Mouse (Mus musculus): ENCODE results near the gene Cemip2. TPM values are rescaled to one million over a fixed set of nuclear protein-coding genes. Genes with fewer than 3 reads are reported as not detected.

Cemip2 gene
- 83.7 and 86.7 TPM in 2 replicates for polyA plus RNA-seq (2014; fragmentation: Nextera tagmentation; extraction: Ambion mirVana)

GRCm38 (mm10) chr19:21778147-21778917 is at the start of gene Cemip2:
Gene Cemip2 (plus strand): TSS chr19:21778342.
- Histone ChIP-seq H3K4me1 (ENCODE audit: control insufficient read depth, insufficient read depth, low read length) (peaks cover 34% of the 10 kb centered on the region), H3K27me3 (ENCODE audit: control insufficient read depth, insufficient read depth, low read length) (no peaks in the 10 kb centered on the region), H3K27ac (ENCODE audit: low read depth, low read length) (peak within 1 kb of the TSS; percentile 86), H3K9ac (ENCODE audit: low read length) (peak within 1 kb of the TSS; percentile 93), H3K36me3 (ENCODE audit: control insufficient read depth, insufficient read depth, low read length) (no peaks in the 10 kb centered on the region), H3K9me3 (ENCODE audit: control insufficient read depth, low read length) (no peaks in the 10 kb centered on the region), H3K4me2 (peak within 1 kb of the TSS; percentile 74), H3K4me3 (ENCODE audit: low read depth, low read length) (peak within 1 kb of the TSS; percentile 79)
- ATAC-seq (ENCODE audit: low FRiP score) (peak; percentile 96), DNase-seq (ENCODE audit: low spot score, missing footprints) (peak; percentile 100)
- under 1% methylated on average over 72 of the region's 75 CpGs for WGBS

GRCm38 (mm10) chr19:21728342-21728741 is 49.8 kb upstream of the Cemip2 start:
- Histone ChIP-seq H3K4me1 (ENCODE audit: control insufficient read depth, insufficient read depth, low read length) (peaks cover 5% of the 10 kb centered on the region; the same call in 1 of the 2 replicates), H3K9ac (ENCODE audit: low read length) (no peak overlapping the region), H3K4me3 (ENCODE audit: low read depth, low read length) (no peak overlapping the region), H3K27me3 (ENCODE audit: control insufficient read depth, insufficient read depth, low read length) (no peaks in the 10 kb centered on the region), H3K4me2 (no peak overlapping the region), H3K27ac (ENCODE audit: low read depth, low read length) (no peak overlapping the region), H3K9me3 (ENCODE audit: control insufficient read depth, low read length) (no peaks in the 10 kb centered on the region), H3K36me3 (ENCODE audit: control insufficient read depth, insufficient read depth, low read length) (no peaks in the 10 kb centered on the region)
- no peak for DNase-seq (ENCODE audit: low spot score, missing footprints)
- ATAC-seq (ENCODE audit: low FRiP score), result no peak
- WGBS, result 98% methylated on average over 6 of the region's 6 CpGs

GRCm38 (mm10) chr19:21731887-21732286 is 46.3 kb upstream of the Cemip2 start:
- H3K4me3 ChIP-seq (ENCODE audit: low read depth, low read length), result no peak overlapping the region
- no peaks in the 10 kb centered on the region for H3K36me3 ChIP-seq (ENCODE audit: control insufficient read depth, insufficient read depth, low read length)
- H3K9me3 ChIP-seq (ENCODE audit: control insufficient read depth, low read length), result no peaks in the 10 kb centered on the region
- no peak overlapping the region for H3K4me2 ChIP-seq
- WGBS, result 84% methylated on average over 5 of the region's 5 CpGs
- DNase-seq (ENCODE audit: low spot score, missing footprints) (no peak), ATAC-seq (ENCODE audit: low FRiP score) (no peak)
- no peak overlapping the region for H3K9ac ChIP-seq (ENCODE audit: low read length)
- no peak overlapping the region for H3K27ac ChIP-seq (ENCODE audit: low read depth, low read length)
- no peaks in the 10 kb centered on the region for H3K4me1 ChIP-seq (ENCODE audit: control insufficient read depth, insufficient read depth, low read length)
- no peaks in the 10 kb centered on the region for H3K27me3 ChIP-seq (ENCODE audit: control insufficient read depth, insufficient read depth, low read length)

GRCm38 (mm10) chr19:21733176-21733575 is 45.0 kb upstream of the Cemip2 start:
- Histone ChIP-seq H3K9me3 (ENCODE audit: control insufficient read depth, low read length) (no peaks in the 10 kb centered on the region), H3K4me1 (ENCODE audit: control insufficient read depth, insufficient read depth, low read length) (no peaks in the 10 kb centered on the region; the same call in 1 of the 2 replicates), H3K4me2 (no peak overlapping the region), H3K36me3 (ENCODE audit: control insufficient read depth, insufficient read depth, low read length) (no peaks in the 10 kb centered on the region), H3K4me3 (ENCODE audit: low read depth, low read length) (no peak overlapping the region), H3K27ac (ENCODE audit: low read depth, low read length) (no peak overlapping the region), H3K27me3 (ENCODE audit: control insufficient read depth, insufficient read depth, low read length) (no peaks in the 10 kb centered on the region), H3K9ac (ENCODE audit: low read length) (no peak overlapping the region)
- no peak for ATAC-seq (ENCODE audit: low FRiP score)
- peak; percentile 64 for DNase-seq (ENCODE audit: low spot score, missing footprints)
- WGBS, result 89% methylated on average over 2 of the region's 2 CpGs

GRCm38 (mm10) chr19:21734112-21734511 is 44.0 kb upstream of the Cemip2 start:
- DNase-seq (ENCODE audit: low spot score, missing footprints) (peak; percentile 83), ATAC-seq (ENCODE audit: low FRiP score) (no peak)
- no peak overlapping the region for H3K27ac ChIP-seq (ENCODE audit: low read depth, low read length)
- no peaks in the 10 kb centered on the region for H3K9me3 ChIP-seq (ENCODE audit: control insufficient read depth, low read length)
- H3K27me3 ChIP-seq (ENCODE audit: control insufficient read depth, insufficient read depth, low read length), result no peaks in the 10 kb centered on the region
- H3K9ac ChIP-seq (ENCODE audit: low read length), result no peak overlapping the region
- H3K4me2 ChIP-seq, result no peak overlapping the region
- no peaks in the 10 kb centered on the region; the same call in 1 of the 2 replicates for H3K4me1 ChIP-seq (ENCODE audit: control insufficient read depth, insufficient read depth, low read length)
- H3K36me3 ChIP-seq (ENCODE audit: control insufficient read depth, insufficient read depth, low read length), result no peaks in the 10 kb centered on the region
- 40% methylated on average over 5 of the region's 5 CpGs for WGBS
- no peak overlapping the region for H3K4me3 ChIP-seq (ENCODE audit: low read depth, low read length)

GRCm38 (mm10) chr19:21737446-21737845 is 40.7 kb upstream of the Cemip2 start:
- WGBS, result 68% methylated on average over 18 of the region's 18 CpGs
- no peaks in the 10 kb centered on the region; the same call in 1 of the 2 replicates for H3K4me1 ChIP-seq (ENCODE audit: control insufficient read depth, insufficient read depth, low read length)
- H3K27ac ChIP-seq (ENCODE audit: low read depth, low read length), result no peak overlapping the region
- DNase-seq (ENCODE audit: low spot score, missing footprints) (no peak), ATAC-seq (ENCODE audit: low FRiP score) (no peak)
- no peaks in the 10 kb centered on the region for H3K36me3 ChIP-seq (ENCODE audit: control insufficient read depth, insufficient read depth, low read length)
- no peak overlapping the region for H3K4me2 ChIP-seq
- H3K9me3 ChIP-seq (ENCODE audit: control insufficient read depth, low read length), result no peaks in the 10 kb centered on the region
- no peaks in the 10 kb centered on the region for H3K27me3 ChIP-seq (ENCODE audit: control insufficient read depth, insufficient read depth, low read length)
- no peak overlapping the region for H3K9ac ChIP-seq (ENCODE audit: low read length)
- no peak overlapping the region for H3K4me3 ChIP-seq (ENCODE audit: low read depth, low read length)

- H3K9me3 ChIP-seq (ENCODE audit: control insufficient read depth, low read length), result no peaks in the 10 kb centered on the region
- DNase-seq (ENCODE audit: low spot score, missing footprints) (no peak), ATAC-seq (ENCODE audit: low FRiP score) (no peak)
- no peaks in the 10 kb centered on the region for H3K36me3 ChIP-seq (ENCODE audit: control insufficient read depth, insufficient read depth, low read length)
- 64% methylated on average over 17 of the region's 17 CpGs for WGBS
- H3K4me3 ChIP-seq (ENCODE audit: low read depth, low read length), result no peak overlapping the region
- no peak overlapping the region for H3K9ac ChIP-seq (ENCODE audit: low read length)
- H3K27me3 ChIP-seq (ENCODE audit: control insufficient read depth, insufficient read depth, low read length), result no peaks in the 10 kb centered on the region
- H3K4me2 ChIP-seq, result no peak overlapping the region
- H3K4me1 ChIP-seq (ENCODE audit: control insufficient read depth, insufficient read depth, low read length), result no peaks in the 10 kb centered on the region; the same call in 1 of the 2 replicates
- H3K27ac ChIP-seq (ENCODE audit: low read depth, low read length), result no peak overlapping the region
Observed at GRCm38 (mm10) chr19:21737881-21738590, 40.1 kb upstream of the Cemip2 start.

- WGBS, result 93% methylated on average over 18 of the region's 18 CpGs
- no peak overlapping the region for H3K27ac ChIP-seq (ENCODE audit: low read depth, low read length)
- no peaks in the 10 kb centered on the region for H3K9me3 ChIP-seq (ENCODE audit: control insufficient read depth, low read length)
- H3K4me1 ChIP-seq (ENCODE audit: control insufficient read depth, insufficient read depth, low read length), result no peaks in the 10 kb centered on the region; the same call in 1 of the 2 replicates
- ATAC-seq (ENCODE audit: low FRiP score) (no peak), DNase-seq (ENCODE audit: low spot score, missing footprints) (peak; percentile 72)
- no peak overlapping the region for H3K4me3 ChIP-seq (ENCODE audit: low read depth, low read length)
- H3K9ac ChIP-seq (ENCODE audit: low read length), result no peak overlapping the region
- no peaks in the 10 kb centered on the region for H3K27me3 ChIP-seq (ENCODE audit: control insufficient read depth, insufficient read depth, low read length)
- no peak overlapping the region for H3K4me2 ChIP-seq
- H3K36me3 ChIP-seq (ENCODE audit: control insufficient read depth, insufficient read depth, low read length), result no peaks in the 10 kb centered on the region
Observed at GRCm38 (mm10) chr19:21738591-21739280, 39.4 kb upstream of the Cemip2 start.
